Mouse (Mus musculus): ENCODE measurements around the gene Ercc6.

The Ercc6 gene

DNA sequence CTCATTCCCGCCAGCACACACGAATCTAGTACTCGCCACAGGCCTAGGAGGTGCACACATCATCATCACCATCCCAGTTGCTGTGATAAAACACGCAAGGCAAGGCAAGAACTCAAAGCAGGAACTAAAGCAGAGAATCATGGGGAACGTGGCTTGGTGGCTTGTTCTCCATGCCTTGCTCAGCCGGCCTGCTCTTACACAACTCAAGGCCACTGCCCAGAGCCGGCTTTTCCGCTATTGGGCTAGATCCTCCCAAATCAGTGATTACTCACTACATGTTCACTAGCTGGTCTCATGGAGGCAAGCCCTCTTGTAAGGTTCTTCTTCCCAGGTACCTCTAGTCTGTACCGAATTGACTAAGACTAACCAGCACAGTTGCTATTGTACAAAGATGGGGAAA, 70.4 kb downstream of the Ercc6 start:
- no peak for DNase-seq

DNA sequence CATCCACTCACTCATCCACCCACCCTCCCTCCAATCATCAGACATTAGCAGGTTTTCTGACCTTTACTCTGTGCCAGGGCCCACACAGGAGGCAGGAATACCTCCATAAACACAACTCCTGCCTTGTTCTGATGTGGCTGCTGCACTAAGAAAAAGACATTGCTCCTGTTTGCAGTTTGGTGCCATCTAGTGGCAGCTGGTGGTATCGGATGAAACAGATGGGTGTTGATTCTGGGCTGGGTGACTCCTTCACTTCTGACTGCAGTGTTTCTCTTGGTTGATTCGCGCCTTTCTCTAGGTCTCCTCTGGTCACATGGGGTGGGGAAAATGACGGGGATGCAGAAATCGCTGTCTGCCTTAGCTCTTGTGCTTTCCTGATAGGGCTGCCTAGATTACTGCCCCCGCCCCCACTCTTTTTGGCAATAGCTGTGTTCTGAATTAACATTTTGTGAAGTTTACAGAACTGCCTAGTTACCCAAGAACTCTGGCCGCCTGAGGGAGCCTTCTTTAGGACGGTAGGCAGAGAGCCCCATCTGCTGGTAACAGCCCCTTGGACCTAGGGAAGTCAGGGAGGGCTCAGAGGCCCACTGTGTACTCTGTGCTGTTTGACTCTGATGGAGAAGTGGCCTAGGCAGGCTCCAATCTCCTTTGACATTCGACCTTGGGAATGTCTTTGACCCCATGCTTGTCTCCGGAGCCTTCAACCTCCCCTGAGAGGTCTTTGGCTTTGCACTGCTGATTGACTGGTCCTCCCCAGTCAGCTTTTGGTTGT, 73.9 kb downstream of the Ercc6 start:
- no peak for DNase-seq

GRCm38 (mm10) chr14:32590377-32590776, 77.1 kb downstream of the Ercc6 start:
- DNase-seq = no peak

DNA sequence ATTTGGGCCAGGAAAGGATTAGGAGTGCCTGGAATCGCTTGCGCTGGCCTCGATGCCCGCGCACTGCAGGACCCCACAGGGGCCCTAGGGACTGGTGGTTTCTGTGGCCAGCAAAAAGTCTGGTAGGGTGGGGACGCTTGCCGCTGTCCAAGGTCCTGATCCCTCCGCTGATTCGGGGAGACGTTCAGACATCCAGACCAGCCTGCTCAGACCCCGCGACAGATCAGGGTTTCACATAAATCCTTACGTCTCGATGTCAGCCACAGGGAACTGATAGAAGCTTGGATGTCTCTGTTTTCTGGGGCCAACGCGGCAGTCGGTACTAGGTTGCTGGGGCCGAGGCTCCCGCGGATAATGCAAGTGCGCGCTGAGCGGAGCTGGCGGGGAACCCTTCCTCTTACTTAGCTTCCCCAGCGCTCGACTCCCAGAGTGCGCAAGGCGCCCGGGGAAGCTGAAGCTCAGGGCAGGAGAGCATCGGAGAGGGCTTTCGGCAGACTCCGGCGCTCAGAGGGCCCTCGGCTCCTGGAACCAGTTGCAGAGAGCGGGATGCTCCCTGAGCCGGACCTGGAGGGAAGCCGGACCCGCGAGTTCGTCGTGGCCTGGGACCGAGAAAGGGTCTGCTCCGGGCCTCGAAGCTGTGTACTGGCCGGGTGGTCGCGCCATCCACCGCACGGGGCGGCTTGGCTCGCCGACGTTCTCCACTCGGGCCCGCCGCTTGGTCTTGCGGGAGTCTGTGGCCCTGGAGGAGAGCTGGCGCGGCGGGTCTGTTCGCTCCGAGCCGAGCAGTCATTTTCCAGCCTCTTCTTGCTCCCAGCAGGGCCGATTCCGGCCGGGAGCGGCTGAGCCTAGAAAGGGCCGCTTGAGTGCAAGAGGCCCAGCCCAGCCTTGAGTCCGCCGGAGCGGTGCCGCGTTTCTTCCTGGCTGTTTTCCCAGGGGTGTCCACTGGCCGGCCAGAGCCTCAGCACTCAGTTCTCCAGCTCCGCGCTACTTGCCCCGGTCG, 84.2 kb downstream of the Ercc6 start:
- no peak for DNase-seq

DNA sequence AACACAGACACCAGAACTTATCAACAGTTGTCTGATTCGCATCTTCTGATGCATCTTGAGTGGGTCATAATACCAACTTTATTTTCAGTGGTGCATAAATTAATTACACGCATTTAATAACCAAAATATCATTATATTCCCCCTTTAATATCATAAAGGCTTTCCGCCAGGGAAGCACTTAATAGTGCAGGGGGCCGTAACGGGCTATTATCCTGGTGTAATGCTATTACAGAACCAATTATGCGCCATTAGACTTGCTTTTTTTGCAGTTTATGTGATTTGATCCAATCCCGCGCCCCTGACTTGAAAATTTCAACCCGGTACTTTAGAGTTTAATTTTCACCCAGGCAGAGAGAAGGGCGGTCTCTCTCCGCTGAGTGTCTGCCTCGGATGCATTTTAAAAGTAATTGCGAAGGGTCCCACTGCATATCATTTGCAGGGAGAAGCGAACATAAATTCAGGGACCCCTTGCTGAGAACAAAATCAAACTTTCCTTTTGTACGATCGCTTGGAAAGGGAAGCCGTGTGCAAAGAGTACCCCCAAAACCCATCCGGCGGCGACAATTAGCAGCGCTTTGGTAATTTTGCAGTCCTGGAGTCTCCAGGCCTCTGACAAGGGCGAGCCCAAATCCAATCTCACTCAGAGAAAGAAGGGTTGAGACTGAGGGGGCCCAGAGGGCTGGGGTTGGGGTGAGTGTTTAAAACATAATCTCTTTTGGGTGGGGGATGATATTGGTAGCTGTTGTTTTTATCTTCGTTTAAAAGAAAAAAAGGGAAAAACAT, 85.3 kb downstream of the Ercc6 start:
- no peak for DNase-seq

DNA sequence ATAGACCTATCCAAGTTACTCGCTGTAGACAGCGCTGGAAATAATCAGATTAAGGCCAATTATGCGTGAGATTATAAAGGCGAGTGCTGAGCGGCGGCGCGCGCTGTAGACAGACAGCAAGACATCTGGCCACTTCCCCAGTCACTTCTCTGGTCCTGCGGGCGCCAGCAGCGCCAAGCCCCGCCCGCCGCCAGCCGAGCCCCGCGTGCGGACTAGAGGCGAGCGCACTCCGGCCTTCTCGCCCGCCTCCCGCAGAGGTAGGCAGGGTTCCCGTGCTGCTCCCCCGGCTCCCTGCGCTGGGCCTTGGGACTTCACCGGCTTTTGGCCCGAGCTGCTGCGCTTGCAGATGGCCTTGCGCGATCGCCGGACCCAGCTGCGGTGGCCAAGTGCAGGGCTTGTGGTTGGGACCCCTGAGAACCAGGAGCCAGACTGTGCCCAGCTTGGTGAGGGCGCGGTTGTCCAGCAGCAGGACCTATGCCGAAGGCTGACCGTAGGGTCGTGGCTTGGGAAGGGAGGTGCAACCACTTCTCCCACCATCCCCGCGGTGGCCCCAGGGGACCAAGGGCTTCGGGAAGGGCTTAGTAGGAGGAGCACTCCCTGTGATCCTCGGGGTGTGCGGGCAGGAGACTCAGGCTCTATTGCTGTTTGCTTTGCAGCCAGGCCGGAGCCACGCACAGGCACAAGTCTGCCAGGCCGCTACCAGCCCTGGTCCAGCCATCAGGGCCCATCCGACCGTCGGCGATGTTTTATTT, 86.1 kb downstream of the Ercc6 start, which contains the start of gene Prrxl1:
Prrxl1 (plus strand) TSS at position 118 of the 752 bp plus-strand sequence.
- no peak for DNase-seq

DNA sequence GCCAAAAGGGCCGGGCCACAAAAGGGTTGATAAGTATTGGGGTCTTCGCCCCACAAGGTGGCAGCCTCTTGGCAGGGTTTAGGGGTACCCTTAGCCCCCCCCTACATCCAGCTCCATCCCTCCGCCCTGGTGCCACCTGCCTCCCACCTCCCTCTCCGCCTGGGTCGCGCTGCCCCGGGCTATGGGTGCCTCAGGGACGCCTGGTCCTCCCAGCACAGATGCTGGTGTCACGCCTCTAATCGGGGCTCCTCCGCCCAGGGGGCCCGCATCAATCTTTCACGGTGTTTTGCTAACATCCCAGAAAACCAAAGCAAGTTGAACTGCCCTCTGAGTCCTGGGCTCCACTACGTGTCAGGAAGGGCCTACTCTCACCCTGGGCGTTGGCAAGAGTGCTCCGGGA, 86.8 kb downstream of the Ercc6 start:
- DNase-seq = no peak

DNA sequence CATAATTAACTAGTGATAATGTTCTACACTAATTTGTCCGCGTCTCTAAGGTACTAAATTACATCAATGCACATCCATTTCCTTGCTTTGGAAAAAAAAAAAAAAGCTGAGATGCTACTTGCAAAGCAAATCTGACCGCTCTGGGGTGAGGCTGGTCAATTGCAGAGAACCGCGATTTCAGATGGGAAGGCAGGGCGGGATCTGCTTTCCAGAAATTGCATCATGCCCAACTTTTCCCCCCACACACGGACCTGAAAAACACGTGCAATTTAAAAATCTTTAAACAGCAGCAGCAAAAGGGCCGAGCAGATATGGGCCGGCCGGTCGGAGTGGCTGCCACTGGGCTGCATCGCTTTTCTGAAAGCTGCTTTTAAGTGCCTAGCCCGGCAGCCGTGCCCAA, 92.2 kb downstream of the Ercc6 start:
- DNase-seq = no peak

- no peak for DNase-seq
These were observed 93.0 kb downstream of the Ercc6 start for GRCm38 (mm10) chr14:32606316-32606715.

GRCm38 (mm10) chr14:32609392-32609791, 96.1 kb downstream of the Ercc6 start:
- DNase-seq = no peak

DNA sequence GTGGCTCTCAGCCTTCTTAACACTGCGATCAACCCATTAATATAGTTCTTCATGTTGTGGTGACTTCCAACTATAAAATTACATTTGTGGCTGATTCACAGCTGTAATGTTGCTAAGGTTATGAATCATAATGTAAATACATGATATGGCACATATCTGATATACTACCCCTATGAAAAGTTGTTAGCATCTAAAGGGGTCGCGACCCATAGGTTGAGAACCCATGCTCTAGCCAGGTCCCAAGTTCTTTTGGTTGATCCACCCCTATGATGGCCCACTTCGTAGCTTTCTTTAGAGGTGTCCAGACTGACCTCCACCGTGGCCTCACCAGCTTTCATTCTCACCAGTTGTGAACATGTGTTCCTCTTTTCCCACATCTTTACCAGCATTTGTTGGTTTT, 103.9 kb downstream of the Ercc6 start:
- DNase-seq = no peak

- DNase-seq = peak; percentile 21
These were observed 110.9 kb downstream of the Ercc6 start for GRCm38 (mm10) chr14:32624245-32624644.

DNA sequence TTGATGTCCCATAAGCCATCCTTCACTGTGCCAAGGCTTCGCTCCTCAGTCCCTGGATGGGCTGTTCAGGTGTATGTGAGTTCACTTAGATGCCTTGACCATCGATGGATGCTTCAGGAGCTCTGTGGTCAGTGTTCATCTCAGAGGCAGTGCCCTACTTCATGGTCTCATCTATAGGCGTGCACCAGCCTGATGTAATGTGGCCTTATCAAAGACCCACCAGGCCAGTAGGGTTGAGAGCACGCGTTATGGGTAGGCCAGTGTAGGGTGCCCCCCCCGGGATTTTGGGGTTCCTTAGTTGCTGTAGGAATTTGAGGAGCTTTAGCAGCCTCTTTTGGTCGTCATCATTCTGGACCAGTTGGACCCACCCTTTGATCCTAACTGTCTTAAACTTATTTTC, 111.5 kb downstream of the Ercc6 start:
- DNase-seq = peak; percentile 68

- no peak for DNase-seq
These were observed 114.0 kb downstream of the Ercc6 start for GRCm38 (mm10) chr14:32627271-32627670.

GRCm38 (mm10) chr14:32628584-32628983, 115.3 kb downstream of the Ercc6 start:
- peak; percentile 87 for DNase-seq

Data from heart, adult 11 months (tissue).